Mouse (Mus musculus) heart, adult 8-10 months (tissue): ENCODE results near the gene Tmem240. TPM values are rescaled to one million over a fixed set of nuclear protein-coding genes. Genes with fewer than 3 reads are reported as not detected.
"Not testable (repeated sequence)": the region's sequence is repeated elsewhere in the genome, so short reads cannot be mapped to it uniquely, and the experiment has no call there.

ENCODE experiments used
- DNase-seq: peaks from one replicate; pipeline ENCODE4 v3.0.0; 2022; ENCODE audit warnings: low spot score
- total RNA-seq, 4 experiments: library from RNA; stranded (reverse); gene quantifications; 2 replicates each; pipeline ENCODE4 v1.2.4; 2022

Tmem240 gene
- total RNA-seq, 4 experiments from 2014 or later = 0.11 to 0.81 (median 0.13) TPM; not detected in 1

DNA sequence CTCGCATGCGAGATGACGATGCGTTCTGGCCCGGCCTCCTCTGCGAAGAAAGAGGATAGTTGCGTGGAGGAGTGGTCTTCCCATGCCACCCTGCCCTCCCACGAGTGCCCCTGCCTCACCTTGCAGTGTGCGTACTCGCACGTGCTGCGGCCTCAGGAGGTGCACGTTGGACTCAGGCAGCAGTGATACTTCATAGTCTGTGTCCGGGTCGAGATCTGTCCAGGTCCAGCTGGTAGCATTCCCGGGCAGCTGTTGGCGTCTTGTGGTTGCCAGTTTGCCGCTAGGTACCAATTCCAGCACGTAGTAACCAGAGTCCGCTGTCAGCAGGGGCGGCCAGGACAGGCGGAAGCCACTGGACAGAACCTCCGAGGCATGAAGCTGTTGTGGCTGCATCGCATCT lies 36.0 kb downstream of the Tmem240 start:
- DNase-seq = no peak

DNA sequence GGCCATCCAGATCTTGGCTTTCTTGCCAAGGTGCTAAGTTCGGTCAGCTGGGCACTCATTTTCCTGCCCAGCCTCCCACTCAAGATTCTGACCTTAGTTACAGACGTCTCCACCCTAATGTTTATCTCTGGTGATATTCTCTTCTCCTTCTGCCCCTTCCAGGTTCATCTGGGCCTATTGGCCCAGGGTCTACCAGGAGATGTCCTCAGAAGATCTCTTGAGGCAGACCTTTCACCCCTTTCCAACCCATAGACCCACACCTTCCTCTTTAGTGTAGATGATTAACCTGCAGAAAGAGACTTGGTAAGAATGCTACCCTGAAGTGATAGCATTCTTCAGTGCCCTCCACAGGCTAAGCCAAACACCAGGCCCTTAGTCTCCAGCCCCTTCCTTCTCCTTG lies 37.1 kb downstream of the Tmem240 start:
- DNase-seq = no peak

- DNase-seq = no peak
Measured at GRCm38 (mm10) chr4:155772786-155773185, 38.2 kb downstream of the Tmem240 start.

GRCm38 (mm10) chr4:155773335-155774078 lies 38.9 kb downstream of the Tmem240 start:
- no peak for DNase-seq

DNA sequence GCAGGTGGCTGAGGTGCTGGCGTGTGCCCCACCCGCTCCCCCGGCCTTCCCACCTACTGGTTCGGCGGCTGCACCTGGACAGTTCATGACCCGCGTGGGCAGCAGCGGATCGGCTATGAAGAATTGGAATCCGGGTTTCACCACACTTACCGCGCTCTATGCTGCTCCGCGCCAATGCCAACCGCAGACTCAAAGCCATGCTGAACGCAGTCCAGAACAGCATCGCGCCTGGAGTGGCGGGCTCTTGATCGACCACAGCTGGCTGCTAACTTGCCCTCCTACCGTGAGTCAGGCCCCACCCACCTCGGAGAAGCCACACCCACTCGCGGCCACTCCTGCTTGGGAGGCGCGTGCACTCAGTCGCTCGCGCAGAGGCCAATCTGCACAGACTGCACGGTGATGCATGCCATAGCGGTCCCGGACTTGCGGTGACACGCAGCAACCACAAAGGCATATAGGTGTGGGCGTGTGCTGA lies 39.7 kb downstream of the Tmem240 start, which contains the start of gene Vwa1:
Gene Vwa1 (minus strand): TSS at position 419 of the 475 bp plus-strand sequence.
- DNase-seq = peak; percentile 92

DNA sequence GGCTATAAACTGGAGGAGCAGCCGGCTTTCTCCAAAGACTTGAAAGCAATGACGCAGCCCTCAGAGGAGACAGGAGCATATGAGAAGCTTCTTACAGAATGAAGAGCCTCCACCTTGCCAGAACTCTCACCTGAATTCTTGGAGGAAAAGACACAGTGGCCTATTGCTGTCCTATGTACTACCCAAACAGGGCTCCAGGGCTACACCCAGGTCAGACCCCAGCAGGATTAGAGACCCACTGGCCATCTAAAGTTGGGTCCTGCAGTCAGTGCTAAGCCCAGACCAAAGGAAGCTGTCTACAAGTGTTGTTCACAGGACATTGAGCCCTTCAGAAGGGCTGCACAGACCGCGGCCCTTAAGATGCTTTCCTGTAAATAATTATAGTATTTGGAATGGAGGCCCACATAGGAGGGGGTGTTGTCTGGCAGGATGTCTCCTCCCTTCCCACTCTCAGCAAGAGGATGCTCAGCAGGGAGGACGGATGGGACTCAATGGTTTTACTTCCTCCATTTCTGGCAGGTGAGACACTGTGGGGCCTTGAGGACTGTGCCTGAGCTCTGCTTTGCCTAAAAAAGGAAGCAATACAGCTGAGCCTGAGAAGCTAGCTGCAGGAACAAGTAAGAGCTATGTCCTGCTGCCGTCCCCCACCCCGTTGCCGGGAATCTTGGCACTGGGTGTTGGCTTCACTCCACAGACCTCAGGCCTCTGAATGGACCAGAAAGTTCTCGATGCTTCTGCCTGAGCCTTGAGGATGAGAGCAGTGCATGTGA lies 40.6 kb downstream of the Tmem240 start:
- DNase-seq = peak; percentile 90

- DNase-seq = peak; percentile 56
Measured at GRCm38 (mm10) chr4:155775855-155776254, 41.3 kb downstream of the Tmem240 start.

DNA sequence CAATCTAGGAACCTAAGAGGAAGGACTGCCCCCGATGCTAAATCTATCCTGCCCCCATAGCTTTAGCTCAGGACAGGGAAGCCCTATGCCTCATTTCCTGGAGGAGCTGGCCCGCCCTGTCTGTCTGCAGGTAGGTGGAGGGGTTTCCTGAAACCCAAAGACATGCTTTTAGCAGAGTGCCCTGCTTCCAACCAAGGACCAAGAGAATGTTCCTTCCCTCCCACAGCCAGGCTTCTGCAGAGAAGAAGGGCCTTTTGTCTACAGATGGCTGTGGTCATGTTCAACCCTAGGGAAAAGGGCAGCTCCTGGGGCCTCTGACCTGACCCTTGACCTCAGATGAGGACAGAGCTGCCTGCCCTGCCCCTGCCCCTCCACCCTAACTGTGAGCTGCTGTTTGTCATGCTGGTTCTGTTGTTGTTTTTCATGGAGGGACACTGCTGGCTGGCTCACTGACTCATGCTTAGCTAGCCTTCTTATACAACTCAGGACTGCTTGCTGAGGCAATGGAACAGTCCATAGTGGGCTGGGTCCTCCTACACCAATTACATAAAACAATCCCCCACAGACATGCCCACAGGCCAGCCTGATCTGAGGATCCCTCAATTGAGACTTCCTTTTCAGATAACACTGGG lies 42.2 kb downstream of the Tmem240 start:
- no peak for DNase-seq

GRCm38 (mm10) chr4:155777816-155778215 lies 43.2 kb downstream of the Tmem240 start:
- DNase-seq = no peak

DNA sequence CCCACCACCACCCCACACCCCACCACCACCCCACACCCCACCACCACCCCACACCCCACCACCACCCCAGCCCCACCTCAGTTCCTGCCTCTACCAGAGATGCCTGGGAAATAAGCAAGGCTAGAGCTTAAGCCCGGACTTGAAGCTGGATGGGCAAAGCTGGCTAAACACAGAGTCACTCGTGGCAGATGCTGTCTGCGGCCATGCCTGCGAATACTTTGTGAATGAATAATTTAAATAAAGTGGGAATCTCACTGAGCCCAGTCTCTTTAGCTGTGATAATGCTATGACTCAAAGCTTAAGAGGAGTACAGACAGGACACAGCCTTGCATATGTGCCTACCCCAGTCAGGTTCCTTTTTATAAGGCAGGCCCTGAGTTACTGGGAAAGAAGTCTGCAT lies 44.9 kb downstream of the Tmem240 start:
- DNase-seq = no peak

DNA sequence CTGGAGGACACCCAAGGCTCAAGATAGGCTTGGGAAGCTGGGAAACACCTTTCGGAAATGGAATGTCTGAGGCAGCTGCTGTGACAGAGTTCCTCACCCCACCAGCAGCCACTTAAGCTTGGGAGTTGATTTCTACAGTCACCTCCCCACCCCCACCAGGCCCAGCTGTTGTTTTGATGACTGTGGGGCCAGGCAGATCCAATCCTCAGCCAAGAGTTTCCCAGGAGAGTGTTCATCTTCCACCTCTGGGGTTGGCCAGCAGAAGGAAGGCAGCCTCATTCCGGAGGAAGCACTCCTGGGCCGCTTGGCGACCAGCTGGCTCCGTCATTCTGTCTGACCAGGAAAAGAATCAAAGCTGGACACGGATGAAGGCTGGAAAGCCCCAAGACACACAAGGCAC lies 46.3 kb downstream of the Tmem240 start:
- DNase-seq = peak; percentile 88

DNA sequence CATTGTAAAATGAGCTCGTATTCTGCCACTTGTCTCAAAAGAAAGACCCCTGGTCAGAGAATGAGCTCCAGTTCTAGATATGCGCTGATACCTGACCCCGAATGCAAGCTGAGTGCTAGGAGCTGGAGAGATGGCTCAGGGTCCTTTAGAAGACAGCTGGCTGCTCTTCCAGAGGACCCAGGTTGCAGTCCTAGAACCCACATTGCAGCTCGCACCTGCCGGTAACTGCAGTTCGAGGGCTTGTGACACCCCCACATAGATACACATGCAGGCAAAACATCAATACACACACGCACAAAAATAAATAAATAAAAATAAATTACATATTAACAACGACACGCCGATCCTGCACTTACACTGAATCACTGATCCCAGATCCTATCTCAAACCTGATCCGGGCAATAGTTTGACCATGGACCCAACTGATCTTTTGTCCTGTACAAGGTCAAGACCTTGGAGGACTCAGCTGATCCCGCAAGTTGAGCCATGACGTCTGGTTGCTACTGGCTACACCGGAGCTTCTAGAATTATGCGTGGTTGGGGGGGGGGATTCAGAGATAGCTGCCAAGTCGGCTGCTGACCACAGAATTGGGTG lies 49.0 kb downstream of the Tmem240 start:
- DNase-seq = no peak

GRCm38 (mm10) chr4:155784081-155784701 lies 49.6 kb downstream of the Tmem240 start:
- peak; percentile 87 for DNase-seq

DNA sequence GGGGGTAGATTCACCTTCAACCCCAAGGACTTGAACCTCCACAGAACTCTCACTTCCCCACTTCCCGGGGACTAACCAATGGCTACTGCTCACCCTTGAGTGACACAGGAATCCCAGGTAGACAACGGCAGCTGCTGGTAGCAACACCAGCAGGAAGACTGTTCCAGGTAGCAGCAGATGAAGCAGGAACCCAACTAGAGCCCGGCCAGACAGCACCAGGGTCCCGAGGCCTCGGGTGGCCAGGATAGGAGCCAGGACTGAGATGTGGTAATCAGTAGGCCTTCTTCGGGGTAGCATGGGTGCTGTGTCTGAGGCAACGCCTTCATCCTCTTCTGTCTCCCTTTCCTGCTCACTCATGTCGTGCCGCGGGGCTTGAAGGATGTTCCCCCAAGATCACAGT lies 50.6 kb downstream of the Tmem240 start:
- no peak for DNase-seq

- no peak for DNase-seq
Measured at GRCm38 (mm10) chr4:155785819-155786218, 51.2 kb downstream of the Tmem240 start, which contains the start of gene Tmem88b. Tmem88b (minus strand) TSS chr4:155785874.

GRCm38 (mm10) chr4:155788300-155788699 lies 53.7 kb downstream of the Tmem240 start:
- no peak for DNase-seq

DNA sequence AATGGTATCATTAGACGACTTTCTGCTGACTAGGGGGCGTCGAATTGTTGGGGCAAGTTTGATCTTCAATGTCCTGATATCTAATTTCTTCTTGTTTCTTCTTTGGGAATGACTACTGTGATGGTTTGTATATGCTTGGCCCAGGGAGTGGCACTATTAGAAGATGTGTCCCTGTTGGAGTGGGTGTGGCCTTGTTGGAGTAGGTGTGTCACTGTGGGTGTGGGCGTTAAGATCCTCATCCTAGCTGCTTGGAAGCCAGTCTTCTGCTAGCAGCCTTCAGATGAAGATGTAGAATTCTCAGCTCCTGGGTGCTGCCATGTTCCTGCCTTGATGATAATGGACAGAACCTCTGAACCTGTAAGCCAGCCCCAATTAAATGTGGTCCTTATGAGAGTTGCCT lies 54.2 kb downstream of the Tmem240 start:
- not testable (repeated sequence) for DNase-seq

GRCm38 (mm10) chr4:155790021-155790489 lies 55.5 kb downstream of the Tmem240 start, which contains the start of gene Ankrd65:
Ankrd65 (plus strand) TSS chr4:155790439.
- no peak for DNase-seq
